Mouse (Mus musculus) heart, adult 9 months (tissue): ENCODE data around the gene Olfr1451.
"Not testable (repeated sequence)": the region's sequence is repeated elsewhere in the genome, so short reads cannot be mapped to it uniquely, and the experiment has no call there.

Source experiments
- DNase-seq, 2 experiments: peaks; one replicate each; pipeline ENCODE4 v3.0.0; 2022; ENCODE audit warnings: low spot score in 2 of 2

Olfr1451 gene

GRCm38 (mm10) chr19:12994714-12995113 is at the start of gene Olfr1451:
Gene Olfr1451 (plus strand): TSS chr19:12995014.
- DNase-seq, result no peak

GRCm38 (mm10) chr19:12949958-12950357 is 44.9 kb upstream of the Olfr1451 start, which contains the start of gene Olfr1450:
Gene Olfr1450 (plus strand): TSS chr19:12950258.
- no peak for DNase-seq

- DNase-seq, result not testable (repeated sequence)
Observed at GRCm38 (mm10) chr19:12970082-12970481, 24.7 kb upstream of the Olfr1451 start.

GRCm38 (mm10) chr19:12992316-12992715 is 2.5 kb upstream of the Olfr1451 start:
- DNase-seq, result not testable (repeated sequence)

- no peak for DNase-seq
Observed at GRCm38 (mm10) chr19:13028227-13028626, 33.4 kb downstream of the Olfr1451 start, which contains the start of gene Olfr1453. Gene Olfr1453 (minus strand): TSS chr19:13028327.
